ENCODE assay signal across 8 mouse cellular contexts in the genomic region with DNA sequence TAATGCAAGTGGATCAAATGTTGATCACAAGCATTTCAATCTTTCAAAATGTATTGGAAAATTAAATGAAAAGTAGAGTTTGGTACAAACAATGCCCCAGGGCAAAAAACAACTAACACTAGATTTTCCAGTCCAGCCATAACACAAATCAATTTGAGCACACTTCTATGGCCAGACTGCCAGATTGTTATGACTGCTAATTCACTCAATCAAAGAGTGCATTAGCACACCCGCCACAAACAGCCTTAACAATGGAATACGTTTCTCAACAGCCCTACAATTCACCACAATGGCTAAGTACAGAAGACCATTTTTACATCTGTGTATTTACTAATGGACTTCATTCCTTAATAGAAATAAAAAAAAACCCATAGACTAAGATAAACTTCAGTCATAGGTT.
"Had no signal": no experiment of that assay in that cellular context is flagged by ENCODE, and none has a peak within 500 bp of the region (broad histone marks: within the 10 kb centered on the region; RNA-seq: fewer than 3 reads in every experiment).

No protein-coding gene starts in this region.

- H3K4me2 ChIP-seq: limb, embryonic 13.5 days; midbrain, embryonic 13.5 days had no signal

- H3K27me3 ChIP-seq: limb, embryonic 13.5 days; midbrain, embryonic 13.5 days had no signal

- H3K4me3 ChIP-seq: limb, embryonic 13.5 days; midbrain, embryonic 13.5 days had no signal

- DNase-seq: kidney, postnatal 10 days; left cerebral cortex, postnatal 4 days; lung, adult 18-20 months; thymus, postnatal 4 days had no signal

- H3K36me3 ChIP-seq: limb, embryonic 13.5 days; midbrain, embryonic 13.5 days had no signal

- H3K9me3 ChIP-seq: limb, embryonic 13.5 days; midbrain, embryonic 13.5 days had no signal

- H3K9ac ChIP-seq: limb, embryonic 13.5 days; liver, embryonic 14.5 days; midbrain, embryonic 13.5 days had no signal

- H3K27ac ChIP-seq: limb, embryonic 13.5 days; liver, embryonic 14.5 days; midbrain, embryonic 13.5 days; stomach, postnatal 0 days had no signal

- ATAC-seq: midbrain, embryonic 13.5 days had no signal
